Mouse (Mus musculus) urinary bladder, postnatal 14 days (tissue): ENCODE data around the gene Gm973.
A peak's percentile ranks its signal among the peaks of the same experiment; 100 is the strongest.

Source experiments
- DNase-seq: peaks from one replicate; pipeline ENCODE4 v3.0.0; 2021; ENCODE audit warnings: low spot score

The Gm973 gene

GRCm38 (mm10) chr1:59492432-59492831 is 23.6 kb upstream of the Gm973 start:
- DNase-seq, result no peak

GRCm38 (mm10) chr1:59495970-59496369 is 20.1 kb upstream of the Gm973 start:
- DNase-seq, result no peak

- no peak for DNase-seq
These were observed 18.1 kb upstream of the Gm973 start for GRCm38 (mm10) chr1:59497741-59498613.

GRCm38 (mm10) chr1:59499327-59499726 is 16.7 kb upstream of the Gm973 start:
- no peak for DNase-seq

- no peak for DNase-seq
These were observed 13.7 kb upstream of the Gm973 start for GRCm38 (mm10) chr1:59502355-59502754.

GRCm38 (mm10) chr1:59503659-59504301 is 12.3 kb upstream of the Gm973 start:
- DNase-seq, result no peak

GRCm38 (mm10) chr1:59504302-59504700 is 11.8 kb upstream of the Gm973 start:
- no peak for DNase-seq

GRCm38 (mm10) chr1:59508463-59509139 is 7.5 kb upstream of the Gm973 start:
- DNase-seq, result peak; percentile 28

GRCm38 (mm10) chr1:59511566-59512270 is 4.3 kb upstream of the Gm973 start:
- no peak for DNase-seq

- peak; percentile 35 for DNase-seq
These were observed 4.3 kb downstream of the Gm973 start for GRCm38 (mm10) chr1:59520226-59520837.

GRCm38 (mm10) chr1:59522456-59522855 is 6.4 kb downstream of the Gm973 start:
- no peak for DNase-seq

- no peak for DNase-seq
These were observed 7.4 kb downstream of the Gm973 start for GRCm38 (mm10) chr1:59523378-59523958.

GRCm38 (mm10) chr1:59524071-59524470 is 8.0 kb downstream of the Gm973 start:
- no peak for DNase-seq

- DNase-seq, result no peak
These were observed 8.7 kb downstream of the Gm973 start for GRCm38 (mm10) chr1:59524759-59525158.

GRCm38 (mm10) chr1:59527219-59527618 is 11.2 kb downstream of the Gm973 start:
- DNase-seq, result no peak

GRCm38 (mm10) chr1:59534976-59535810 is 19.1 kb downstream of the Gm973 start:
- DNase-seq, result no peak

GRCm38 (mm10) chr1:59538381-59538780 is 22.3 kb downstream of the Gm973 start:
- no peak for DNase-seq

- DNase-seq, result no peak
These were observed 24.6 kb downstream of the Gm973 start for GRCm38 (mm10) chr1:59540537-59541148.

- no peak for DNase-seq
These were observed 25.4 kb downstream of the Gm973 start for GRCm38 (mm10) chr1:59541271-59542020.
